14 mouse cellular contexts compared by ENCODE assay signal in genomic region chr11:96950767-96951166, GRCm38 (mm10). TPM values are rescaled to one million over a fixed set of nuclear protein-coding genes. Genes with fewer than 3 reads are reported as not detected.
A peak's percentile ranks its signal among the peaks of the same experiment; 100 is the strongest.
DNase-seq lines count a peak whose midpoint lies in the region; ATAC-seq and TF ChIP-seq lines count a peak whose summit lies in the region.
"Had no signal": no experiment of that assay in that cellular context is flagged by ENCODE, and none has a peak within 500 bp of the region (broad histone marks: within the 10 kb centered on the region; RNA-seq: fewer than 3 reads in every experiment).

No protein-coding gene starts in this region.

- no peaks in the 10 kb centered on the region for H3K27me3 ChIP-seq in forebrain, postnatal 0 days (ENCODE audit: insufficient read depth, low read length)
- no peaks in the 10 kb centered on the region for H3K27me3 ChIP-seq in forebrain, embryonic 10.5 days (ENCODE audit: poor library complexity, severe bottlenecking)
- no peaks in the 10 kb centered on the region for H3K27me3 ChIP-seq in lung, postnatal 0 days (replicated peaks; ENCODE audit: insufficient read depth, low read length)
- no peaks in the 10 kb centered on the region for H3K27me3 ChIP-seq in liver, embryonic 15.5 days
- H3K27me3 ChIP-seq: neural tube, embryonic 12.5 days had no signal

- H3K9me3 ChIP-seq in forebrain, postnatal 0 days (ENCODE audit: low read length), result no peaks in the 10 kb centered on the region
- H3K9me3 ChIP-seq in forebrain, embryonic 10.5 days, result no peaks in the 10 kb centered on the region
- H3K9me3 ChIP-seq in lung, postnatal 0 days (ENCODE audit: low read length), result no peaks in the 10 kb centered on the region
- H3K9me3 ChIP-seq in ES-E14 (ENCODE audit: control insufficient read depth, insufficient read depth, low read depth, low read length), result no peaks in the 10 kb centered on the region
- no peaks in the 10 kb centered on the region for H3K9me3 ChIP-seq in liver, embryonic 15.5 days (replicated peaks)
- H3K9me3 ChIP-seq: midbrain, embryonic 10.5 days; neural tube, embryonic 12.5 days had no signal

- TF ChIP-seq EP300 in lung, postnatal 0 days (IDR thresholded peaks at IDR 0.05), result no peak

- 97% methylated on average over 3 of the region's 3 CpGs for WGBS in forebrain, postnatal 0 days
- WGBS in forebrain, embryonic 10.5 days, result 100% methylated on average over 3 of the region's 3 CpGs
- 98% methylated on average over 3 of the region's 3 CpGs for WGBS in lung, postnatal 0 days
- WGBS in liver, embryonic 15.5 days (ENCODE audit: insufficient replicate concordance), result 91% methylated on average over 3 of the region's 3 CpGs

- H3K4me2 ChIP-seq in forebrain, postnatal 0 days (ENCODE audit: low read depth), result no peak overlapping the region
- H3K4me2 ChIP-seq in lung, postnatal 0 days (replicated peaks; ENCODE audit: low read depth, low read length), result no peak overlapping the region
- no peak overlapping the region for H3K4me2 ChIP-seq in liver, embryonic 15.5 days
- H3K4me2 ChIP-seq: neural tube, embryonic 12.5 days had no signal

- H3K4me1 ChIP-seq in forebrain, postnatal 0 days (ENCODE audit: insufficient read depth), result no peaks in the 10 kb centered on the region
- H3K4me1 ChIP-seq in forebrain, embryonic 10.5 days, result peaks cover 9% of the 10 kb centered on the region
- no peaks in the 10 kb centered on the region for H3K4me1 ChIP-seq in lung, postnatal 0 days (ENCODE audit: insufficient read depth, low read depth, low read length)
- H3K4me1 ChIP-seq in ES-E14 (ENCODE audit: control insufficient read depth in 2 of 2, insufficient read depth in 2 of 2, low read length in 2 of 2, poor library complexity in 1 of 2), result peaks cover 8 to 16% of the 10 kb centered on the region in 2 experiments; a peak in 3 of 4 replicates
- H3K4me1 ChIP-seq in liver, embryonic 15.5 days (replicated peaks), result peaks cover 96% of the 10 kb centered on the region
- H3K4me1 ChIP-seq: neural tube, embryonic 12.5 days had no signal

- in situ Hi-C loops in ES-E14 (cut with MboI; ENCODE audit: low sequenced_read_pairs in 2 of 2, unreplicated experiment in 2 of 2), result no loop called here

- no peak overlapping the region for H3K4me3 ChIP-seq in forebrain, postnatal 0 days (ENCODE audit: low read depth, low read length)
- H3K4me3 ChIP-seq in forebrain, embryonic 10.5 days, result no peak overlapping the region
- H3K4me3 ChIP-seq in lung, postnatal 0 days (ENCODE audit: low read depth, low read length), result no peak overlapping the region
- no peak overlapping the region for H3K4me3 ChIP-seq in ES-E14 (ENCODE audit: insufficient read depth in 1 of 2, low read depth in 1 of 2, low read length in 2 of 2, poor library complexity in 1 of 2, severe bottlenecking in 1 of 2)
- H3K4me3 ChIP-seq in liver, embryonic 15.5 days (replicated peaks), result no peak overlapping the region
- H3K4me3 ChIP-seq: midbrain, embryonic 10.5 days; neural tube, embryonic 12.5 days had no signal

- H3K27ac ChIP-seq in forebrain, postnatal 0 days (ENCODE audit: low read depth, low read length), result no peak overlapping the region
- no peak overlapping the region for H3K27ac ChIP-seq in forebrain, embryonic 10.5 days
- no peak overlapping the region for H3K27ac ChIP-seq in lung, postnatal 0 days (ENCODE audit: low read length)
- no peak overlapping the region for H3K27ac ChIP-seq in ES-E14 (ENCODE audit: insufficient read depth, low read depth, low read length, poor library complexity, severe bottlenecking)
- peak overlapping the region; percentile 100 for H3K27ac ChIP-seq in liver, embryonic 15.5 days (replicated peaks)
- H3K27ac ChIP-seq: midbrain, embryonic 10.5 days; neural tube, embryonic 12.5 days had no signal

- no peak for DNase-seq in forebrain, postnatal 0 days
- DNase-seq in forebrain, embryonic 10.5 days (ENCODE audit: extremely low spot score, low spot score), result no peak
- no peak for DNase-seq in lung, postnatal 0 days (ENCODE audit: low spot score)
- no peak for DNase-seq in lung, postnatal 4 days
- no peak for DNase-seq in ES-E14 (ENCODE audit: low read depth, low spot score)
- DNase-seq in layer of hippocampus, adult 11-12 months (ENCODE audit: low spot score), result no peak
- DNase-seq in gastrocnemius, postnatal 4 days (ENCODE audit: low spot score in 2 of 2), result no peak
- DNase-seq: gastrocnemius, postnatal 25 days; heart, postnatal 10 days; kidney, adult 11 months; layer of hippocampus, adult 9-11 months had no signal

- no peak for ATAC-seq in forebrain, postnatal 0 days
- ATAC-seq in lung, postnatal 0 days, result no peak
- no peak for ATAC-seq in liver, embryonic 15.5 days (ENCODE audit: insufficient read depth)

- TF ChIP-seq CTCF in forebrain, postnatal 0 days (IDR thresholded peaks at IDR 0.05; ENCODE audit: low read depth), result 0 out of 2 replicates have a peak, but pooled peaks have one; percentile 23
- TF ChIP-seq CTCF in lung, postnatal 0 days (IDR thresholded peaks at IDR 0.05), result peak; percentile 48

- H3K9ac ChIP-seq in forebrain, postnatal 0 days, result no peak overlapping the region
- no peak overlapping the region for H3K9ac ChIP-seq in lung, postnatal 0 days (replicated peaks; ENCODE audit: low read depth)
- H3K9ac ChIP-seq in ES-E14 (ENCODE audit: insufficient read depth, low read depth, low read length, poor library complexity, severe bottlenecking), result no peak overlapping the region
- H3K9ac ChIP-seq in liver, embryonic 15.5 days, result no peak overlapping the region
- H3K9ac ChIP-seq: neural tube, embryonic 12.5 days had no signal

- H3K36me3 ChIP-seq in forebrain, postnatal 0 days (ENCODE audit: insufficient read depth), result peaks cover 55% of the 10 kb centered on the region
- peaks cover 74% of the 10 kb centered on the region for H3K36me3 ChIP-seq in forebrain, embryonic 10.5 days (replicated peaks)
- H3K36me3 ChIP-seq in lung, postnatal 0 days (ENCODE audit: insufficient read depth, low read length), result peaks cover 26% of the 10 kb centered on the region; the same call in 1 of the 2 replicates
- H3K36me3 ChIP-seq in ES-E14 (ENCODE audit: control insufficient read depth, insufficient read depth, low read length, poor library complexity, severe bottlenecking), result peaks cover 39% of the 10 kb centered on the region
- H3K36me3 ChIP-seq in liver, embryonic 15.5 days (replicated peaks), result peaks cover 73% of the 10 kb centered on the region

TF ChIP-seq in ES-E14, 5 proteins besides CTCF, POLR2A, EP300 and RAD21:
- TF ChIP-seq ZNF384 (IDR thresholded peaks at IDR 0.05; ENCODE audit: low read depth, low read length) (peak; percentile 78), CHD2 (IDR thresholded peaks at IDR 0.05; ENCODE audit: low read depth, low read length) (no peak)
TF ChIP-seq in ES-E14: peak in this region for 1.

RNA-seq across cellular contexts. Expression of gene Pnpo, which starts 7.0 kb away (rescaled TPM):
- 26.2 and 30.3 TPM in 2 replicates for total RNA-seq in forebrain, postnatal 0 days (2014; rRNA removed)
- 28.1 and 33.1 TPM in 2 replicates for polyA plus RNA-seq in forebrain, postnatal 0 days (2015; fragmentation: Nextera tagmentation; extraction: Ambion mirVana)
- polyA plus RNA-seq in forebrain, embryonic 10.5 days (2016; fragmentation: Nextera tagmentation; extraction: Ambion mirVana), result 36.8 and 40.7 TPM in 2 replicates
- 28.7 and 30.0 TPM in 2 replicates for polyA plus RNA-seq in lung, postnatal 0 days (2015; fragmentation: Nextera tagmentation; extraction: Ambion mirVana)
- total RNA-seq in ES-E14 (2012; rRNA removed), result 24.0 and 27.7 TPM in 2 replicates
- polyA plus RNA-seq in liver, embryonic 15.5 days (2015; fragmentation: Nextera tagmentation; extraction: Ambion mirVana), result 719 and 785 TPM in 2 replicates
- total RNA-seq in gastrocnemius, postnatal 4 days (2021), result 1 to 10 TPM; 8.2 to 8.3 TPM

RNA-seq across cellular contexts. Expression of gene Prr15l, which starts 22.9 kb away (rescaled TPM):
- not detected in 2 replicates for total RNA-seq in forebrain, postnatal 0 days (2014; rRNA removed)
- polyA plus RNA-seq in forebrain, postnatal 0 days (2015; fragmentation: Nextera tagmentation; extraction: Ambion mirVana), result 0.11 TPM in 1 of 2 replicates, not detected in the other
- polyA plus RNA-seq in forebrain, embryonic 10.5 days (2016; fragmentation: Nextera tagmentation; extraction: Ambion mirVana), result 0.36 and 0.40 TPM in 2 replicates
- 126 and 127 TPM in 2 replicates for polyA plus RNA-seq in lung, postnatal 0 days (2015; fragmentation: Nextera tagmentation; extraction: Ambion mirVana)
- 0.67 and 1.2 TPM in 2 replicates for total RNA-seq in ES-E14 (2012; rRNA removed)
- polyA plus RNA-seq in liver, embryonic 15.5 days (2015; fragmentation: Nextera tagmentation; extraction: Ambion mirVana), result 5.9 and 6.1 TPM in 2 replicates
- not detected for total RNA-seq in gastrocnemius, postnatal 4 days (2021)
- total RNA-seq: gastrocnemius, postnatal 25 days had no signal

RNA-seq across cellular contexts. Expression of gene Sp2, which starts 32.0 kb away (rescaled TPM):
- total RNA-seq in forebrain, postnatal 0 days (2014; rRNA removed), result 1.9 and 5.0 TPM in 2 replicates
- polyA plus RNA-seq in forebrain, postnatal 0 days (2015; fragmentation: Nextera tagmentation; extraction: Ambion mirVana), result 13.5 and 14.8 TPM in 2 replicates
- polyA plus RNA-seq in forebrain, embryonic 10.5 days (2016; fragmentation: Nextera tagmentation; extraction: Ambion mirVana), result 29.7 and 30.9 TPM in 2 replicates
- polyA plus RNA-seq in lung, postnatal 0 days (2015; fragmentation: Nextera tagmentation; extraction: Ambion mirVana), result 9.1 and 10.6 TPM in 2 replicates
- 4.5 and 5.4 TPM in 2 replicates for total RNA-seq in ES-E14 (2012; rRNA removed)
- 17.6 and 18.0 TPM in 2 replicates for polyA plus RNA-seq in liver, embryonic 15.5 days (2015; fragmentation: Nextera tagmentation; extraction: Ambion mirVana)
- total RNA-seq in gastrocnemius, postnatal 4 days (2021), result 10 to 100 TPM; 15.1 to 16.5 TPM

RNA-seq across cellular contexts. Expression of gene Cdk5rap3, which starts 34.5 kb away (rescaled TPM):
- total RNA-seq in forebrain, postnatal 0 days (2014; rRNA removed), result 54.9 and 57.7 TPM in 2 replicates
- polyA plus RNA-seq in forebrain, postnatal 0 days (2015; fragmentation: Nextera tagmentation; extraction: Ambion mirVana), result 86.4 and 88.8 TPM in 2 replicates
- polyA plus RNA-seq in forebrain, embryonic 10.5 days (2016; fragmentation: Nextera tagmentation; extraction: Ambion mirVana), result 107 and 111 TPM in 2 replicates
- 46.4 and 48.0 TPM in 2 replicates for polyA plus RNA-seq in lung, postnatal 0 days (2015; fragmentation: Nextera tagmentation; extraction: Ambion mirVana)
- total RNA-seq in ES-E14 (2012; rRNA removed), result 87.5 and 134 TPM in 2 replicates
- polyA plus RNA-seq in liver, embryonic 15.5 days (2015; fragmentation: Nextera tagmentation; extraction: Ambion mirVana), result 33.7 and 40.6 TPM in 2 replicates
- total RNA-seq in gastrocnemius, postnatal 4 days (2021), result 10 to 100 TPM; 39.2 to 45.1 TPM

Comparison
In these comparisons a context has a peak if more than half of its experiments do, and no peak if none do; other contexts are left out.
1. RNA of gene Pnpo, which starts 7.0 kb away (polyA plus RNA-seq): 719 to 785 TPM in liver, embryonic 15.5 days; 36.8 to 40.7 TPM in forebrain, embryonic 10.5 days, 28.1 to 33.1 TPM in forebrain, postnatal 0 days and 28.7 to 30.0 TPM in lung, postnatal 0 days; every median in the first group is over 10 times any median in the second.
2. RNA of gene Prr15l, which starts 22.9 kb away (polyA plus RNA-seq): 126 to 127 TPM in lung, postnatal 0 days; 5.9 to 6.1 TPM in liver, embryonic 15.5 days, 0.36 to 0.40 TPM in forebrain, embryonic 10.5 days and 0.11 TPM in forebrain, postnatal 0 days; every median in the first group is over 10 times any median in the second.